Mouse (Mus musculus): ENCODE results near the gene C7.
A peak's percentile ranks its signal among the peaks of the same experiment; 100 is the strongest.
"Not testable (repeated sequence)": the region's sequence is repeated elsewhere in the genome, so short reads cannot be mapped to it uniquely, and the experiment has no call there.

C7 gene

GRCm38 (mm10) chr15:5063635-5064034 is at the start of gene C7:
Gene C7, minus strand, starts transcription at chr15:5063740.
- no peak for DNase-seq

- no peak for DNase-seq
Measured at GRCm38 (mm10) chr15:5112651-5113050, 49.1 kb upstream of the C7 start.

- peak; percentile 8 for DNase-seq
Measured at GRCm38 (mm10) chr15:5108655-5109040, 45.1 kb upstream of the C7 start.

GRCm38 (mm10) chr15:5107686-5108654 is 44.4 kb upstream of the C7 start, which contains the start of gene Card6:
Gene Card6, minus strand, starts transcription at chr15:5108539.
- peak; percentile 30 for DNase-seq

GRCm38 (mm10) chr15:5106293-5106692 is 42.8 kb upstream of the C7 start:
- no peak for DNase-seq

- DNase-seq, result no peak
Measured at GRCm38 (mm10) chr15:5105891-5106290, 42.4 kb upstream of the C7 start.

GRCm38 (mm10) chr15:5102312-5102711 is 38.8 kb upstream of the C7 start:
- no peak for DNase-seq

- no peak for DNase-seq
Measured at GRCm38 (mm10) chr15:5097376-5097775, 33.8 kb upstream of the C7 start.

GRCm38 (mm10) chr15:5095534-5096301 is 32.2 kb upstream of the C7 start:
- no peak for DNase-seq

- DNase-seq, result no peak
Measured at GRCm38 (mm10) chr15:5090131-5090530, 26.6 kb upstream of the C7 start.

GRCm38 (mm10) chr15:5088850-5089608 is 25.5 kb upstream of the C7 start:
- no peak for DNase-seq

- no peak for DNase-seq
Measured at GRCm38 (mm10) chr15:5086162-5086561, 22.6 kb upstream of the C7 start.

- DNase-seq, result no peak
Measured at GRCm38 (mm10) chr15:5081235-5081634, 17.7 kb upstream of the C7 start.

- peak; percentile 36 for DNase-seq
Measured at GRCm38 (mm10) chr15:5068801-5069518, 5.4 kb upstream of the C7 start.

GRCm38 (mm10) chr15:5045560-5046284 is 17.8 kb downstream of the C7 start:
- no peak for DNase-seq

GRCm38 (mm10) chr15:5029256-5029655 is 34.3 kb downstream of the C7 start:
- no peak for DNase-seq

- DNase-seq, result not testable (repeated sequence)
Measured at GRCm38 (mm10) chr15:5023479-5024265, 39.9 kb downstream of the C7 start.

GRCm38 (mm10) chr15:5009644-5010107 is 53.9 kb downstream of the C7 start:
- DNase-seq, result peak; percentile 14

- DNase-seq, result no peak
Measured at GRCm38 (mm10) chr15:5003503-5004196, 59.9 kb downstream of the C7 start.

- DNase-seq, result no peak
Measured at GRCm38 (mm10) chr15:5002903-5003302, 60.6 kb downstream of the C7 start.

Measured in kidney, adult 18-20 months (tissue).